Mouse (Mus musculus) heart, embryonic 15.5 days (tissue): Measurements from ENCODE around the gene Cep83. TPM values are rescaled to one million over a fixed set of nuclear protein-coding genes. Genes with fewer than 3 reads are reported as not detected.
"Not testable (repeated sequence)": the region's sequence is repeated elsewhere in the genome, so short reads cannot be mapped to it uniquely, and the experiment has no call there.

Experiments
- ATAC-seq: fragments of 200-750 bp; cut with Nextera tagmentation; replicated peaks from 2 replicates; pipeline ENCODE4 v1.8.0; 2017; ENCODE audit warnings: low read depth, moderate TSS enrichment; ENCODE audit not compliant: insufficient number of reproducible peaks, insufficient read depth, low FRiP score
- H3K27ac ChIP-seq: fragments of 300-500 bp; sonication (generic); 2 replicates; pipeline ENCODE4 v1.5.1; 2015; ENCODE audit warnings: mild to moderate bottlenecking, inconsistent platforms
- H3K27me3 ChIP-seq: fragments of 300-500 bp; sonication (generic); 2 replicates; pipeline ENCODE4 v1.6.1; 2015; ENCODE audit warnings: inconsistent platforms
- H3K36me3 ChIP-seq: fragments of 300-500 bp; sonication (generic); 2 replicates; pipeline ENCODE4 v1.6.1; 2015; ENCODE audit warnings: mild to moderate bottlenecking, inconsistent platforms
- H3K4me1 ChIP-seq: fragments of 300-500 bp; sonication (generic); replicated peaks from 2 replicates; pipeline ENCODE4 v1.6.1; 2015; ENCODE audit warnings: inconsistent platforms
- H3K4me2 ChIP-seq: fragments of 300-500 bp; sonication (generic); 2 replicates; pipeline ENCODE4 v1.6.1; 2015; ENCODE audit warnings: inconsistent platforms, mild to moderate bottlenecking, moderate library complexity
- H3K4me3 ChIP-seq: fragments of 300-500 bp; sonication (generic); 2 replicates; pipeline ENCODE4 v1.5.1; 2015; ENCODE audit warnings: mild to moderate bottlenecking, inconsistent platforms
- H3K9ac ChIP-seq: fragments of 300-500 bp; sonication (generic); 2 replicates; pipeline ENCODE4 v1.6.1; 2015; ENCODE audit warnings: mild to moderate bottlenecking, inconsistent platforms
- H3K9me3 ChIP-seq: fragments of 300-500 bp; sonication (generic); replicated peaks from 2 replicates; pipeline ENCODE4 v1.6.1; 2016; ENCODE audit warnings: inconsistent platforms
- WGBS: fragments of 180-500 bp; shearing (Covaris S2); methylation state at CpG from one replicate; pipeline ENCODE4 v1.1.7; 2015; ENCODE audit warnings: mixed read lengths; 5-methylcytosine and 5-hydroxymethylcytosine counted together
- polyA plus RNA-seq: library from polyadenylated mRNA; unstranded; fragments of >200 nt; fragmentation: Nextera tagmentation; extraction: Ambion mirVana; gene quantifications from 2 replicates; pipeline ENCODE4 v1.2.1, GENCODE M21; 2015

Gene Cep83
- polyA plus RNA-seq, 1 experiment from 2014 or later, result 16.3 TPM

- Histone ChIP-seq H3K27ac (no peak overlapping the region), H3K9me3 (no peaks in the 10 kb centered on the region), H3K9ac (no peak overlapping the region), H3K4me2 (no peak overlapping the region), H3K36me3 (no peaks in the 10 kb centered on the region), H3K4me3 (no peak overlapping the region), H3K27me3 (no peaks in the 10 kb centered on the region), H3K4me1 (peaks cover 7% of the 10 kb centered on the region)
- 96% methylated on average over 2 of the region's 2 CpGs for WGBS
- ATAC-seq, result no peak
Observed at GRCm38 (mm10) chr10:94706695-94707094, 18.2 kb downstream of the Cep83 start.

- Histone ChIP-seq H3K36me3 (no peaks in the 10 kb centered on the region), H3K4me3 (no peak overlapping the region), H3K27ac (no peak overlapping the region), H3K9me3 (no peaks in the 10 kb centered on the region), H3K4me2 (no peak overlapping the region), H3K9ac (no peak overlapping the region), H3K27me3 (no peaks in the 10 kb centered on the region), H3K4me1 (peaks cover 7% of the 10 kb centered on the region)
- 67% methylated on average over 3 of the region's 3 CpGs for WGBS
- ATAC-seq, result no peak
Observed at GRCm38 (mm10) chr10:94709622-94710319, 21.3 kb downstream of the Cep83 start.

- Histone ChIP-seq H3K9me3 (no peaks in the 10 kb centered on the region), H3K9ac (no peak overlapping the region), H3K4me3 (no peak overlapping the region), H3K4me1 (peaks cover 7% of the 10 kb centered on the region), H3K4me2 (no peak overlapping the region), H3K36me3 (no peaks in the 10 kb centered on the region), H3K27ac (no peak overlapping the region), H3K27me3 (no peaks in the 10 kb centered on the region)
- ATAC-seq, result no peak
- WGBS, result 91% methylated on average over 2 of the region's 2 CpGs
Observed at GRCm38 (mm10) chr10:94710320-94710695, 21.9 kb downstream of the Cep83 start.

GRCm38 (mm10) chr10:94720300-94720699, 31.8 kb downstream of the Cep83 start:
- H3K36me3 ChIP-seq, result no peaks in the 10 kb centered on the region
- H3K27me3 ChIP-seq, result no peaks in the 10 kb centered on the region
- H3K9ac ChIP-seq, result no peak overlapping the region
- no peak overlapping the region for H3K27ac ChIP-seq
- no peak overlapping the region for H3K4me2 ChIP-seq
- H3K4me3 ChIP-seq, result no peak overlapping the region
- no peaks in the 10 kb centered on the region for H3K9me3 ChIP-seq
- WGBS, result 88% methylated on average over 6 of the region's 6 CpGs
- ATAC-seq, result no peak
- no peaks in the 10 kb centered on the region for H3K4me1 ChIP-seq

DNA sequence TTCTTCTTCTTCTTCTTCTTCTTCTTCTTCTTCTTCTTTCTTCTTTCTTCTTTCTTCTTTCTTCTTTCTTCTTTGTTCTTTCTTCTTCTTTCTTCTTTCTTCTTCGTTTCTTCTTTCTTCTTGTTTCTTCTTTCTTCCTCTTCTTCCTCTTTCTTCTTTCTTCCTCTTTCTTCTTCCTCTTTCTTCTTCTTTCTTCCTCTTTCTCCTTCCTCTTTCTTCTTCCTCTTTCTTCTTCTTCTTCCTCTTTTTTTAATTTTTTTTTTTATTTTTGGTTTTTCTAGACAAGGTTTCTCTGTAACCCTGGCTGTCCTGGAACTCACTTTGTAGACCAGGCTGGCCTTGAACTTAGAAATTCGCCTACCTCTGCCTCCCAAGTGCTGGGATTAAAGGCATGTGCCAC, 39.6 kb downstream of the Cep83 start:
- not testable (repeated sequence) for H3K4me2 ChIP-seq, H3K4me1 ChIP-seq, H3K9ac ChIP-seq, H3K9me3 ChIP-seq, H3K36me3 ChIP-seq, H3K27ac ChIP-seq, H3K27me3 ChIP-seq, H3K4me3 ChIP-seq, ATAC-seq
- 84% methylated on average over 2 of the region's 2 CpGs for WGBS

GRCm38 (mm10) chr10:94730445-94730844, 42.0 kb downstream of the Cep83 start:
- H3K9ac ChIP-seq, result no peak overlapping the region
- ATAC-seq, result no peak
- no peak overlapping the region for H3K4me3 ChIP-seq
- 96% methylated on average over 3 of the region's 3 CpGs for WGBS
- no peak overlapping the region for H3K4me2 ChIP-seq
- no peaks in the 10 kb centered on the region for H3K9me3 ChIP-seq
- H3K27me3 ChIP-seq, result no peaks in the 10 kb centered on the region
- no peak overlapping the region for H3K27ac ChIP-seq
- peaks cover 3% of the 10 kb centered on the region; the same call in 1 of the 2 replicates for H3K36me3 ChIP-seq
- no peaks in the 10 kb centered on the region for H3K4me1 ChIP-seq

DNA sequence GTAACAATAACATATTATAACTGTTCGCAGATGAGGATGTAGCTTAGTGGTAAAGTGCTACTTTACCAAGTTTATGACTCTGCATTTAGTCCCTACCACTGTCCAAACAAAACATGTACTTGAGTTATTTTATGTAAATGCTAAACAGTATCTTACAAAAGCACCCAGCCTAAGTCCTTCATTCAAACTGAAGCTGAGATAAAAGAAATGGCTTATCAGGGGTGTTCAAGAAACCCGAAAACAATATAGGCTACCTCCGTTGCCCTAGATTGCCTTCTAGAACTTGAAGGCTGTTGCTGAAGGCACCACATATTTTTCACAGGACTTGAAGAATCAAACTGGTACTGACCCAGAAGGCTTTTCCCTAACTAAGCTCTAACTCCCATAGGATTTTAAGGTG, 46.4 kb downstream of the Cep83 start:
- Histone ChIP-seq H3K27ac (no peak overlapping the region), H3K27me3 (no peaks in the 10 kb centered on the region), H3K4me1 (no peaks in the 10 kb centered on the region), H3K4me3 (no peak overlapping the region), H3K9me3 (no peaks in the 10 kb centered on the region), H3K4me2 (no peak overlapping the region), H3K36me3 (no peaks in the 10 kb centered on the region), H3K9ac (no peak overlapping the region)
- WGBS, result 88% methylated on average over 3 of the region's 3 CpGs
- no peak for ATAC-seq

- no peak overlapping the region for H3K9ac ChIP-seq
- H3K27ac ChIP-seq, result no peak overlapping the region
- WGBS, result 37% methylated on average over 2 of the region's 2 CpGs
- H3K27me3 ChIP-seq, result no peaks in the 10 kb centered on the region
- no peak for ATAC-seq
- H3K4me1 ChIP-seq, result peaks cover 3% of the 10 kb centered on the region; the same call in 1 of the 2 replicates
- H3K4me3 ChIP-seq, result no peak overlapping the region
- no peaks in the 10 kb centered on the region for H3K36me3 ChIP-seq
- no peak overlapping the region for H3K4me2 ChIP-seq
- no peaks in the 10 kb centered on the region for H3K9me3 ChIP-seq
Observed at GRCm38 (mm10) chr10:94740221-94740620, 51.8 kb downstream of the Cep83 start.

GRCm38 (mm10) chr10:94741459-94741858, 53.0 kb downstream of the Cep83 start:
- H3K4me3 ChIP-seq, result no peak overlapping the region
- no peaks in the 10 kb centered on the region for H3K9me3 ChIP-seq
- ATAC-seq, result no peak
- peaks cover 3% of the 10 kb centered on the region; the same call in 1 of the 2 replicates for H3K4me1 ChIP-seq
- no peak overlapping the region for H3K9ac ChIP-seq
- H3K27ac ChIP-seq, result no peak overlapping the region
- no peaks in the 10 kb centered on the region for H3K36me3 ChIP-seq
- no peak overlapping the region for H3K4me2 ChIP-seq
- H3K27me3 ChIP-seq, result no peaks in the 10 kb centered on the region
- WGBS, result 94% methylated on average over 3 of the region's 3 CpGs

DNA sequence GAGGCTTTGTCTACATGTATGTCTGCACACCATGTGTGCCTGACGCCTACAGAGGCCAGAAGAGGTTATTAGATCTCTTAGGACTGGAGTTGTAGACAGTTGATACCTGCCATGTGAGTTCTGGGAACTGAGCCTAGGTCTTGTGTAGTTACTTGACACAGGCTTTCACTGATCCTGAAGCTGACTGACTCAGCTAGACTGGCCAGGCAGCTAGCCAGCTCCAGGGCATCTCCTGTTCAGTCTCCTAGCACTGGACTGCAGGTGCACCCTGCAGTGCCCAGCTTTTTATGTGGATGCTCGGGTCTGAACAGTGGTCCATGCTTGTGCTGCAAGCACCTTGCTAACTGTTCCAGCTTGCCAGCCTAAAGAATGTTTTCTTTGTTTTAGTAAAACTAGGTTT, 58.6 kb downstream of the Cep83 start:
- Histone ChIP-seq H3K4me1 (no peaks in the 10 kb centered on the region), H3K27me3 (no peaks in the 10 kb centered on the region), H3K9me3 (no peaks in the 10 kb centered on the region), H3K4me2 (no peak overlapping the region), H3K27ac (no peak overlapping the region), H3K36me3 (peaks cover 10% of the 10 kb centered on the region; the same call in 1 of the 2 replicates), H3K4me3 (no peak overlapping the region), H3K9ac (no peak overlapping the region)
- ATAC-seq, result no peak
- 77% methylated on average over 2 of the region's 2 CpGs for WGBS

DNA sequence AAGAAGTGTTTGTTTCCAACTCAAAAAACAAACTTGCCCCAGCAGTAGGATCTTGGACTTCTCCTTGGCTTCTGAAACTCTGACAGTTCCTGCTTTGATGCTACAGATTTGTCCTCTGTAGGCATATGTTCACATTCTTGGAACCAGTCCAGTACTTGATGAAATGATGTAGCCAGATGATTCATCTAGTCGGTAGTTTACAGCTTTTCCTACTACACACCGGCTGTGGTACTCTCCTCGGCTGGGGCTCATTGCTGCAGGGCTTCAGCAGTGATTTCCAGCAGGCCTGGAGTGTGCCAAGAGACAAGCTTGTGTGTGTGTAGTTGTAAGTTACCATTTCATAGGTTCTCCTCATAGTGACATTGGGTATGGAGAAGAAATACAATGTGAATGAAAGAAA, 83.0 kb downstream of the Cep83 start:
- H3K4me3 ChIP-seq, result no peak overlapping the region
- no peaks in the 10 kb centered on the region for H3K4me1 ChIP-seq
- no peaks in the 10 kb centered on the region for H3K36me3 ChIP-seq
- no peak overlapping the region for H3K4me2 ChIP-seq
- H3K9me3 ChIP-seq, result no peaks in the 10 kb centered on the region
- 38% methylated on average over 3 of the region's 3 CpGs for whole genome bisulfite sequencing
- no peak overlapping the region for H3K9ac ChIP-seq
- H3K27ac ChIP-seq, result no peak overlapping the region
- no peak for ATAC-seq
- no peaks in the 10 kb centered on the region for H3K27me3 ChIP-seq

DNA sequence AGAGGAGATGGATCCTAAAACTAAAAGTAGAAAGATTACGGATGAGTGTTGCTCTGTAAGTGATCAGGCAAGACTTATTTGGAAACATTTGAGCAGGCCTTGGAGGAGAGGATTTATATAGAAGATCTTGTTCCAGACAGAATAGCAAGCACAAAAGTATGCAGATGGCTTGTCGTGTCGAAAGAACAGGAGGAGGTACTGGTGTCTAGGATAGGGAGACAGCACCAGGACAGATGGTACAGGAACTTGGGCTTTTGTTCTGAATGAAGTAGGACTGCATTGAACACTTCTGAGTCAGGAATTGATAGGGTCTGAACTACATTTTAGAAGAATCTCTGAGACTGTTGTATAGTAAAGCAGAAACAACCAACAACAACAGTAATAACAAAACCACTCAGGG, 89.1 kb downstream of the Cep83 start:
- Histone ChIP-seq H3K36me3 (no peaks in the 10 kb centered on the region), H3K27ac (no peak overlapping the region), H3K4me2 (no peak overlapping the region), H3K9me3 (no peaks in the 10 kb centered on the region), H3K4me3 (no peak overlapping the region), H3K4me1 (no peaks in the 10 kb centered on the region), H3K27me3 (no peaks in the 10 kb centered on the region), H3K9ac (no peak overlapping the region)
- 87% methylated on average over 3 of the region's 3 CpGs for WGBS
- ATAC-seq, result no peak
